Mouse (Mus musculus): ENCODE data around the gene Unc13a. TPM values are rescaled to one million over a fixed set of nuclear protein-coding genes. Genes with fewer than 3 reads are reported as not detected.

Gene Unc13a
- total RNA-seq, 2 experiments from 2014 or later: 0.26 TPM; not detected in 1

DNA sequence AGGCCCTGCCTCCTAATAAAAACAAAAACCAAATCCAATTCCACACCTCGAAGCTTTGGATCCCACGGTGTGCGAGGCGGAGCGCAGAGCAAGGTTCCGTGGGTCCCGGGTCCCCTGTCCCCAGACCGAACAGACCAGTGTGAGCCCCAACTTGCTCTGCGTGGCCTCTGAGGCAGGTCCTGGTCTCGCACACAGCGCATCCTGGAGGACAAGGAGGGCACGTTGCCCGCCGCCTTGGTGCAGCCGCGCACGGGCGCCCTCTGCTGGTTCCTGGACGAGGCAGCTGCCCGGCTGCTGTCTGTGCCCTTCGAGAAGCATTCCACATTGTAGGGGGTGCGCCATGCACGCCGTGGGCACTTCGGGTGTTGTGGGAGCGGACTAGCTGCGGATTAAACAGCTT lies 75.7 kb downstream of the Unc13a start:
- ATAC-seq (replicated peaks; ENCODE audit: low FRiP score, low TSS enrichment, poor library complexity, severe bottlenecking): peak; percentile 50

DNA sequence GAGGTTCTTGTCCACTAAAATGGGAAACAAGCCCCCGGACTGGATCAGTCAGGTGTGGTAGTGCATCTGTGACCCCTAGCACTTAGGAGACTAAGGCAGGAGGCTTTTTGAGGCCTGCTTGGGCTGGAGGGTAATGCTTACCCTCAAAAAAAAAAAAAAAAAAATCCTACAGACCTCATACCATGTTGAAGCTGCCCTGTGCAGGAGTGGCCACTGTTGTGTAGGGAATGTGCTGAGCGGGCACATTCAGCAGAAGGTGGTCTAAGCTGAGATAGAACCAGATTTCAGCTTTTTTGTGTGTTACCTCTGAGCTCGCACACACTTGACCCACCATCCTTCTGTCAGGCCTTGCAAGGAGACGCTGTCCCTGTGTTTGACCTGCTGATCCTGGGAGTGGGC lies 77.2 kb downstream of the Unc13a start:
- no peak for ATAC-seq (replicated peaks; ENCODE audit: low FRiP score, low TSS enrichment, poor library complexity, severe bottlenecking)

GRCm38 (mm10) chr8:71593556-71594323 lies 77.8 kb downstream of the Unc13a start:
- ATAC-seq (replicated peaks; ENCODE audit: low FRiP score, low TSS enrichment, poor library complexity, severe bottlenecking): no peak

- no peak for ATAC-seq (replicated peaks; ENCODE audit: low FRiP score, low TSS enrichment, poor library complexity, severe bottlenecking)
These were observed 79.0 kb downstream of the Unc13a start for GRCm38 (mm10) chr8:71592374-71593170.

DNA sequence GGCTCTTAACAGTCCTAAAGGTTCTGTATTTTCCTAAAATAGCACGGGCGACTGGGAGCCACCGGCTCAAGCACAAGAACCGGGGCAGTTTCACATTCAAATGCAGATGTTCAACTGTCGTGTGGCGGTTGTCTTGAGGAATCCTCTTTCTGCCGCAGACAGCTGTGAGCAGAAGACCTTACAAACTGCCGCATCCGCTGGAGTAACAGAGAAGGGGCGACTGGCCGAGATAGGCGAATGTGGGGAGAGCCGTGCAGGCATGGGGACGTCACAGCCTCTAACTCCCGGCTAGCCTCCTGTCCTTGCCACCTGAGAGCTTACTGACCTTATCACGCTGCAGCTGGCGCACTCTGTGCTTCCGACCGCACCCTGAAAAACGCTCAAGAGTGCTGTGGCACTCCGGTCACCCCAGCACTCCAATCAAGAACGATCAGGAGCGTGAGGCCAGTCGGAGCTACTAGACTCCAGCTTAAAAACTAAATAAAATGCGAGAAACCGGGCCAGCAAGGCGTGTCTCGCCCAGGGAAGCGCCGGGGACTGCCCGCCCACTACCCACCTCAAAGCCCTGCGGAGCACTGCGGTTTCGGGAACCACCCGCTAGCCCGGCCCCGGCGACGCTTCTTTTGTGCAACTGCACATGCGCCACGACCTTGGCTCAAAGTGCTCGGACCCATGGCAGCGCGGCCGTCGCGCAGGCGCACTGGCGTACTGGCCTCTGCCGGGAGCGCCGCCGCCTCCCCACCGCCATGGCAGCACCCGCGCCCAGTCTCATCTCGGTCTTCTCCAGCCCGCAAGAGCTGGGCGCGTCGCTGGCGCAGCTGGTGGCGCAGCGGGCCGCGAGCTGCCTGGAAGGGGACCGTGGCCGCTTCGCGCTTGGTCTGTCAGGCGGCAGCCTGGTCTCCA lies 79.8 kb downstream of the Unc13a start, which contains the start of gene Pgls:
TSS of gene Pgls (plus strand) at position 706 of the 903 bp plus-strand sequence.
- ATAC-seq (replicated peaks; ENCODE audit: low FRiP score, low TSS enrichment, poor library complexity, severe bottlenecking): peak; percentile 87

- no peak for ATAC-seq (replicated peaks; ENCODE audit: low FRiP score, low TSS enrichment, poor library complexity, severe bottlenecking)
These were observed 80.5 kb downstream of the Unc13a start for GRCm38 (mm10) chr8:71591017-71591416.

GRCm38 (mm10) chr8:71588762-71589161 lies 82.8 kb downstream of the Unc13a start:
- no peak for ATAC-seq (replicated peaks; ENCODE audit: low FRiP score, low TSS enrichment, poor library complexity, severe bottlenecking)

DNA sequence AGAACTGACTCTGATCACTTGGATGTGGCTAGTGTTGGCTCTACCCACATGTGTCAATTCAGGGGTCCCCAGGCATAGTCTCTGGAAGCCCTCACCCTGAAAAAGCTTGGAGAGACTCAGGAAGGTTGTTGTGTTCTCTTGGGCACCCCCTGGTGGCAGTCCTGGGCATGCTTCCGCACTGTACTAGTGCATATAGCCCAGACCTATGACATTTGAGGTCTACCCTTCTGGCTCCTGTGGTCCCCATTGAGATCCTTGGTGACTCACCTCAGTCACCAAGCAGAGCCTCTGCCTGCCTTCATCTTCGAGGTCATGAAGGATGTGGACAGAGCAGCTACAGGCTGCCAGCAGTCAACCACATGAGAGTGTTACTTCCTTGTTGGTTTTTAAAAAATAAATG lies 84.7 kb downstream of the Unc13a start:
- ATAC-seq (replicated peaks; ENCODE audit: low FRiP score, low TSS enrichment, poor library complexity, severe bottlenecking): no peak

DNA sequence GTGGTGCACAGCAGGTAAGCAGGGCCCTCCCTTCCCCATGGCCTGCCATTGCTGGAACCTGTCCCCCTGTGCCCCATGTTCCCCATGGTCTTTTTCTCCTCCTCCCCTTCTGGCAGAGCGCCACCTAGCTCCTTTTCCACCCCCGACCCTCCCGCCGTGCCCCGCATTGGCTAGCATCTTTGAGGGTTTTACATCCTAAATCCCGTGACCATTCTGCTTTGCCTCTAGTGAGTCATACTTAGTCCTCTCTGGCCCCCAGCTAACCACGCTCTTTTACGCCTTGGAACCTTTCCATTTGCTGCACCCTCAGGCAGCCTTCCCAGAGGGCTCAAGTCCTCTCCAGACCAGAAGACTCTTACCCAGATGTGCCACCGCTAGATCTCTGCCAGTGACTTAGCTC lies 91.4 kb downstream of the Unc13a start:
- ATAC-seq (replicated peaks; ENCODE audit: low FRiP score, low TSS enrichment, poor library complexity, severe bottlenecking): no peak

DNA sequence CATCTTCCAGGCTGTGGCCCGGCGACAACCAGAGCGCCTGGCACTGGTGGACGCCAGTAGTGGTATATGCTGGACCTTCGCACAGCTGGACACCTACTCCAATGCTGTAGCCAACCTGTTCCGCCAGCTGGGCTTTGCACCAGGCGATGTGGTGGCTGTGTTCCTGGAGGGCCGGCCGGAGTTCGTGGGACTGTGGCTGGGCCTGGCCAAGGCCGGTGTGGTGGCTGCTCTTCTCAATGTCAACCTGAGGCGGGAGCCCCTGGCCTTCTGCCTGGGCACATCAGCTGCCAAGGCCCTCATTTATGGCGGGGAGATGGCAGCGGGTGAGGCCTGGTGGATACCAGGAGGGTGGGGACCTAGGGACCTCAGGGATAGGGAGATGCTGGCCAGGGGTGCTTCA lies 92.1 kb downstream of the Unc13a start:
- ATAC-seq (replicated peaks; ENCODE audit: low FRiP score, low TSS enrichment, poor library complexity, severe bottlenecking): no peak

DNA sequence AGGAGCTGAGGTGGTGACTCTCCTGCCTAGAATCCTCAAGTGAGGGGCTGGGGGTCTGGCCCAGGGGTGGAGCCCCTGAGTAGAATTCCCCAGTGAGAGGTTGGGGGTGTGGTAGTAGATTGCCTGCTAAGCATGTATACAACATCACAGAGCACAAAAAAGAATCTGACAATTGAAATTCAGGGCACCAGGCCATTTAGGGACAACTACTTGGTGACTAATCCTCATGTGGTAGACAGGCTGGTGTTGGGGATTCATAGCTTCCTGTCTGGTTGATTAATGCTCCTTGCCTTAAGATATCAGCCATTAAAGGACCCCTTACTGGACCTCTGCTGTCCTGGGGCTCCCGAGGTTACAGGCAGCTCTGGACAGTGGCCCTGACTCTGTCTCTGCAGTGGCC lies 92.5 kb downstream of the Unc13a start:
- no peak for ATAC-seq (replicated peaks; ENCODE audit: low FRiP score, low TSS enrichment, poor library complexity, severe bottlenecking)

DNA sequence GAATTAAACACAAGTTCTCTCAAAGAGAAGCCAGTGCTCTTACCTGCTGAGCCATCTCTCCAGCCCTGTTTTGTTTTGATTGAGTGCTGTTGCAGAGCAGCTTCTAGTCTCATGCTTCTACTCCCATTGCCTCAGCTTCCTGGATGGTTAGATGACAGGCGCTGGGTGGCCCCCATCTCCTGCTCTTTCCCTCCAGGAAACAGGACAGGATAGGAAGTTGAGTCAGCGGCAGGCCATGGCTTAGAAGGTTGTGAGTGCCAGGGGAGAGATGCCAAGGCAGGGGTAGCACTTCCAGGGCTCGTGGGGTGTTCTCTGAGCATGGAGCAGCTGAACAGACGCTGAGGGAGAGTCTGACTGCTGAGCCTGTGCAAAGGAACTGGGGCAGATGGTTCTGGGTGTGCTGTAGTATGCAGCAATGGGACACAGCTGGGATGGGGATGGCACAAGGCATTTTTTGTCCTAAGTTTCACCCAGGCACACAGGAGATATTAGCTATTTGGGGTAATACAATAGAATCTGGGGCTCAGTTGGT lies 93.6 kb downstream of the Unc13a start:
- no peak for ATAC-seq (replicated peaks; ENCODE audit: low FRiP score, low TSS enrichment, poor library complexity, severe bottlenecking)

- ATAC-seq (replicated peaks; ENCODE audit: low FRiP score, low TSS enrichment, poor library complexity, severe bottlenecking): no peak
These were observed 96.5 kb downstream of the Unc13a start for GRCm38 (mm10) chr8:71575020-71575419.

GRCm38 (mm10) chr8:71574426-71574825 lies 97.1 kb downstream of the Unc13a start:
- no peak for ATAC-seq (replicated peaks; ENCODE audit: low FRiP score, low TSS enrichment, poor library complexity, severe bottlenecking)

Other genes with a start within 250 kb of the Unc13a start
- 5.3 and 7.1 TPM in 2 replicates for gene Abhd8, start 208.1 kb downstream of the Unc13a start, total RNA-seq (2014; fragmentation: Nextera tagmentation)
- 4.7 and 6.3 TPM in 2 replicates for gene Abhd8, start 208.1 kb downstream of the Unc13a start, total RNA-seq (2017)
- gene Mrpl34, start 206.8 kb downstream of the Unc13a start, total RNA-seq (2014; fragmentation: Nextera tagmentation): 82.3 and 120 TPM in 2 replicates
- 46.7 and 63.4 TPM in 2 replicates for gene Mrpl34, start 206.8 kb downstream of the Unc13a start, total RNA-seq (2017)
- gene Dda1, start 202.6 kb downstream of the Unc13a start, total RNA-seq (2014; fragmentation: Nextera tagmentation): 31.4 and 47.5 TPM in 2 replicates
- gene Dda1, start 202.6 kb downstream of the Unc13a start, total RNA-seq (2017): 13.3 and 19.6 TPM in 2 replicates
- 2.4 and 4.5 TPM in 2 replicates for gene Ano8, start 185.8 kb downstream of the Unc13a start, total RNA-seq (2014; fragmentation: Nextera tagmentation)
- gene Ano8, start 185.8 kb downstream of the Unc13a start, total RNA-seq (2017): 2.3 and 3.4 TPM in 2 replicates
- gene Gtpbp3, start 183.7 kb downstream of the Unc13a start, total RNA-seq (2014; fragmentation: Nextera tagmentation): 15.1 and 20.3 TPM in 2 replicates
- 18.7 and 32.1 TPM in 2 replicates for gene Gtpbp3, start 183.7 kb downstream of the Unc13a start, total RNA-seq (2017)
- gene Plvap, start 160.0 kb downstream of the Unc13a start, total RNA-seq (2014; fragmentation: Nextera tagmentation): 7.2 and 8.9 TPM in 2 replicates
- 6.9 and 9.3 TPM in 2 replicates for gene Plvap, start 160.0 kb downstream of the Unc13a start, total RNA-seq (2017)
- gene Ccdc194, start 146.0 kb downstream of the Unc13a start, total RNA-seq (2014; fragmentation: Nextera tagmentation): not detected in 2 replicates
- not detected in 2 replicates for gene Ccdc194, start 146.0 kb downstream of the Unc13a start, total RNA-seq (2017)
- 31.1 and 46.7 TPM in 2 replicates for gene Bst2, start 134.3 kb downstream of the Unc13a start, total RNA-seq (2014; fragmentation: Nextera tagmentation)
- gene Bst2, start 134.3 kb downstream of the Unc13a start, total RNA-seq (2017): 34.9 and 90.9 TPM in 2 replicates
- gene Mvb12a, start 128.8 kb downstream of the Unc13a start, total RNA-seq (2014; fragmentation: Nextera tagmentation): 19.9 and 24.4 TPM in 2 replicates
- gene Mvb12a, start 128.8 kb downstream of the Unc13a start, total RNA-seq (2017): 23.9 and 31.7 TPM in 2 replicates
- gene Tmem221, start 112.9 kb downstream of the Unc13a start, total RNA-seq (2014; fragmentation: Nextera tagmentation): not detected in 2 replicates
- not detected in 2 replicates for gene Tmem221, start 112.9 kb downstream of the Unc13a start, total RNA-seq (2017)
- not detected in 2 replicates for gene Nxnl1, start 105.2 kb downstream of the Unc13a start, total RNA-seq (2014; fragmentation: Nextera tagmentation)
- gene Nxnl1, start 105.2 kb downstream of the Unc13a start, total RNA-seq (2017): not detected in 2 replicates
- gene Slc27a1, start 102.9 kb downstream of the Unc13a start, total RNA-seq (2014; fragmentation: Nextera tagmentation): 3.0 and 6.3 TPM in 2 replicates
- 0.95 and 3.1 TPM in 2 replicates for gene Slc27a1, start 102.9 kb downstream of the Unc13a start, total RNA-seq (2017)
- gene Pgls, start 79.6 kb downstream of the Unc13a start, total RNA-seq (2014; fragmentation: Nextera tagmentation): 104 and 132 TPM in 2 replicates
- gene Pgls, start 79.6 kb downstream of the Unc13a start, total RNA-seq (2017): 76.2 and 80.7 TPM in 2 replicates
- gene Fam129c, start 74.1 kb downstream of the Unc13a start, total RNA-seq (2014; fragmentation: Nextera tagmentation): 15.9 and 42.5 TPM in 2 replicates
- 0.14 and 15.0 TPM in 2 replicates for gene Fam129c, start 74.1 kb downstream of the Unc13a start, total RNA-seq (2017)
- 55.8 and 58.0 TPM in 2 replicates for gene Colgalt1, start 60.8 kb downstream of the Unc13a start, total RNA-seq (2014; fragmentation: Nextera tagmentation)
- gene Colgalt1, start 60.8 kb downstream of the Unc13a start, total RNA-seq (2017): 40.1 and 44.4 TPM in 2 replicates
- 5.2 and 10.4 TPM in 2 replicates for gene Jak3, start 4.5 kb upstream of the Unc13a start, total RNA-seq (2014; fragmentation: Nextera tagmentation)
- 1.8 and 4.5 TPM in 2 replicates for gene Jak3, start 4.5 kb upstream of the Unc13a start, total RNA-seq (2017)
- gene Insl3, start 17.5 kb upstream of the Unc13a start, total RNA-seq (2014; fragmentation: Nextera tagmentation): 6.4 and 17.6 TPM in 2 replicates
- 0.88 and 4.8 TPM in 2 replicates for gene Insl3, start 17.5 kb upstream of the Unc13a start, total RNA-seq (2017)
- gene B3gnt3, start 30.0 kb upstream of the Unc13a start, total RNA-seq (2014; fragmentation: Nextera tagmentation): 0.42 and 0.79 TPM in 2 replicates
- 0.30 and 0.99 TPM in 2 replicates for gene B3gnt3, start 30.0 kb upstream of the Unc13a start, total RNA-seq (2017)
- gene Fcho1, start 54.0 kb upstream of the Unc13a start, total RNA-seq (2014; fragmentation: Nextera tagmentation): 183 and 235 TPM in 2 replicates
- gene Fcho1, start 54.0 kb upstream of the Unc13a start, total RNA-seq (2017): 68.1 and 88.4 TPM in 2 replicates
- gene Zfp709, start 210.3 kb upstream of the Unc13a start, total RNA-seq (2014; fragmentation: Nextera tagmentation): 4.0 and 5.3 TPM in 2 replicates
- gene Zfp709, start 210.3 kb upstream of the Unc13a start, total RNA-seq (2017): 3.5 and 11.3 TPM in 2 replicates
- gene Zfp882, start 236.9 kb upstream of the Unc13a start, total RNA-seq (2014; fragmentation: Nextera tagmentation): 4.0 and 6.3 TPM in 2 replicates
- 3.3 and 7.9 TPM in 2 replicates for gene Zfp882, start 236.9 kb upstream of the Unc13a start, total RNA-seq (2017)
- 19.8 and 21.9 TPM in 2 replicates for gene Zfp617, start 236.9 kb upstream of the Unc13a start, total RNA-seq (2014; fragmentation: Nextera tagmentation)
- 14.2 and 14.7 TPM in 2 replicates for gene Zfp617, start 236.9 kb upstream of the Unc13a start, total RNA-seq (2017)

Measured in megakaryocyte-erythroid progenitor cell, adult 5-6 weeks (primary cell).